Mouse (Mus musculus) T-helper 2 cell (primary cell): ENCODE measurements around the gene Nox4.

Experiments used
- in situ Hi-C: fragments of 300-600 bp; cut with MboI, MseI; formaldehyde crosslinking; loops from one replicate; pipeline ENCODE4 v1.15.1; 2025; ENCODE audit warnings: high pct_unique_total_duplicates

Nox4 gene

GRCm38 (mm10) chr7:87245856-87246579, at the start of gene Nox4:
Nox4 (plus strand) TSS chr7:87246096.
- in situ Hi-C loops = no loop called here

- in situ Hi-C loops = no loop called here
Observed at GRCm38 (mm10) chr7:87204751-87205150, 41.1 kb upstream of the Nox4 start.

- in situ Hi-C loops = no loop called here
Observed at GRCm38 (mm10) chr7:87221712-87222111, 24.2 kb upstream of the Nox4 start.

GRCm38 (mm10) chr7:87222751-87223150, 23.1 kb upstream of the Nox4 start:
- in situ Hi-C loops = no loop called here

GRCm38 (mm10) chr7:87225617-87226016, 20.3 kb upstream of the Nox4 start:
- in situ Hi-C loops = no loop called here

GRCm38 (mm10) chr7:87227051-87227948, 18.6 kb upstream of the Nox4 start:
- in situ Hi-C loops = no loop called here

GRCm38 (mm10) chr7:87229502-87229901, 16.4 kb upstream of the Nox4 start:
- in situ Hi-C loops = no loop called here

- in situ Hi-C loops = no loop called here
Observed at GRCm38 (mm10) chr7:87241139-87241538, 4.8 kb upstream of the Nox4 start.

- in situ Hi-C loops = no loop called here
Observed at GRCm38 (mm10) chr7:87246580-87246934, 661 bp downstream of the Nox4 start.

GRCm38 (mm10) chr7:87246940-87247339, 1.0 kb downstream of the Nox4 start:
- in situ Hi-C loops = no loop called here

- in situ Hi-C loops = no loop called here
Observed at GRCm38 (mm10) chr7:87247926-87248325, 2.0 kb downstream of the Nox4 start.

- in situ Hi-C loops = no loop called here
Observed at GRCm38 (mm10) chr7:87252071-87252470, 6.2 kb downstream of the Nox4 start.

GRCm38 (mm10) chr7:87277225-87277624, 31.3 kb downstream of the Nox4 start:
- in situ Hi-C loops = no loop called here

GRCm38 (mm10) chr7:87303726-87304315, 57.9 kb downstream of the Nox4 start:
- in situ Hi-C loops = no loop called here

- in situ Hi-C loops = no loop called here
Observed at GRCm38 (mm10) chr7:87321571-87321970, 75.7 kb downstream of the Nox4 start.

GRCm38 (mm10) chr7:87322085-87322484, 76.2 kb downstream of the Nox4 start:
- in situ Hi-C loops = no loop called here

- in situ Hi-C loops = no loop called here
Observed at GRCm38 (mm10) chr7:87330782-87331558, 85.1 kb downstream of the Nox4 start.

- in situ Hi-C loops = no loop called here
Observed at GRCm38 (mm10) chr7:87345598-87345997, 99.7 kb downstream of the Nox4 start.

- in situ Hi-C loops = no loop called here
Observed at GRCm38 (mm10) chr7:87352818-87353217, 106.9 kb downstream of the Nox4 start.

GRCm38 (mm10) chr7:87367834-87368233, 121.9 kb downstream of the Nox4 start:
- in situ Hi-C loops = no loop called here

GRCm38 (mm10) chr7:87369131-87369530, 123.2 kb downstream of the Nox4 start:
- in situ Hi-C loops = no loop called here

GRCm38 (mm10) chr7:87370789-87371188, 124.9 kb downstream of the Nox4 start:
- in situ Hi-C loops = no loop called here
